Mouse (Mus musculus): Measurements from ENCODE around the gene Usp19. TPM values are rescaled to one million over a fixed set of nuclear protein-coding genes. Genes with fewer than 3 reads are reported as not detected.

Gene Usp19
- polyA plus RNA-seq (2015; fragmentation: Nextera tagmentation; extraction: Ambion mirVana), result 71.9 and 74.1 TPM in 2 replicates

- H3K27me3 ChIP-seq, result no peaks in the 10 kb centered on the region
- no peaks in the 10 kb centered on the region for H3K9me3 ChIP-seq
- H3K4me2 ChIP-seq, result peak within 1 kb of the TSS; percentile 96
- peak within 1 kb of the TSS; percentile 99 for H3K4me3 ChIP-seq
- H3K27ac ChIP-seq, result peak within 1 kb of the TSS; percentile 97
- peaks cover 26% of the 10 kb centered on the region for H3K4me1 ChIP-seq (replicated peaks)
- under 1% methylated on average over 68 of the region's 69 CpGs for WGBS
- peak; percentile 94 for ATAC-seq (ENCODE audit: low FRiP score)
- peaks cover 57% of the 10 kb centered on the region for H3K36me3 ChIP-seq
- peak within 1 kb of the TSS; percentile 95 for H3K9ac ChIP-seq
Observed at GRCm38 (mm10) chr9:108490559-108491285, at the start of gene Usp19. Usp19 (plus strand) TSS chr9:108490602.

- Histone ChIP-seq H3K9ac (no peak overlapping the region), H3K9me3 (no peaks in the 10 kb centered on the region), H3K4me1 (replicated peaks) (0 out of 2 replicates have a peak, but pooled peaks cover 7% of the 10 kb centered on the region), H3K4me3 (no peak overlapping the region), H3K27ac (no peak overlapping the region), H3K36me3 (no peaks in the 10 kb centered on the region), H3K27me3 (no peaks in the 10 kb centered on the region), H3K4me2 (no peak overlapping the region)
- ATAC-seq (ENCODE audit: low FRiP score), result no peak
- 92% methylated on average over 11 of the region's 11 CpGs for WGBS
Observed at GRCm38 (mm10) chr9:108441236-108441919, 49.0 kb upstream of the Usp19 start.

- Histone ChIP-seq H3K4me2 (no peak overlapping the region), H3K27ac (no peak overlapping the region), H3K4me1 (replicated peaks) (peaks cover 20% of the 10 kb centered on the region), H3K27me3 (no peaks in the 10 kb centered on the region), H3K36me3 (peaks cover 23% of the 10 kb centered on the region), H3K4me3 (no peak overlapping the region), H3K9ac (no peak overlapping the region), H3K9me3 (no peaks in the 10 kb centered on the region)
- no peak for ATAC-seq (ENCODE audit: low FRiP score)
- 71% methylated on average over 9 of the region's 9 CpGs for WGBS
Observed at GRCm38 (mm10) chr9:108445125-108445524, 45.3 kb upstream of the Usp19 start.

- H3K27me3 ChIP-seq, result no peaks in the 10 kb centered on the region
- no peaks in the 10 kb centered on the region for H3K9me3 ChIP-seq
- peak overlapping the region; percentile 85 for H3K9ac ChIP-seq
- peak overlapping the region; percentile 90 for H3K27ac ChIP-seq
- ATAC-seq (ENCODE audit: low FRiP score), result peak; percentile 45
- H3K36me3 ChIP-seq, result peaks cover 23% of the 10 kb centered on the region
- WGBS, result 24% methylated on average over 4 of the region's 4 CpGs
- peaks cover 52% of the 10 kb centered on the region for H3K4me1 ChIP-seq (replicated peaks)
- H3K4me3 ChIP-seq, result peak overlapping the region; percentile 64; the same call in 1 of the 2 replicates
- H3K4me2 ChIP-seq, result peak overlapping the region; percentile 72
Observed at GRCm38 (mm10) chr9:108449860-108450259, 40.5 kb upstream of the Usp19 start.

- H3K4me2 ChIP-seq, result peak overlapping the region; percentile 72
- peak overlapping the region; percentile 90 for H3K27ac ChIP-seq
- H3K27me3 ChIP-seq, result 0 out of 2 replicates have a peak, but pooled peaks cover under 1% of the 10 kb centered on the region
- H3K9me3 ChIP-seq, result no peaks in the 10 kb centered on the region
- peaks cover 52% of the 10 kb centered on the region for H3K4me1 ChIP-seq (replicated peaks)
- H3K4me3 ChIP-seq, result peak overlapping the region; percentile 64
- H3K9ac ChIP-seq, result peak overlapping the region; percentile 85
- 55% methylated on average over 21 of the region's 21 CpGs for WGBS
- ATAC-seq (ENCODE audit: low FRiP score), result peak; percentile 36
- peaks cover 23% of the 10 kb centered on the region for H3K36me3 ChIP-seq
Observed at GRCm38 (mm10) chr9:108450292-108451169, 39.9 kb upstream of the Usp19 start.

- Histone ChIP-seq H3K36me3 (peaks cover 23% of the 10 kb centered on the region), H3K9me3 (no peaks in the 10 kb centered on the region), H3K27ac (peak overlapping the region; percentile 90), H3K4me1 (replicated peaks) (peaks cover 52% of the 10 kb centered on the region), H3K27me3 (peaks cover 6% of the 10 kb centered on the region; the same call in 1 of the 2 replicates), H3K4me3 (peak overlapping the region; percentile 64), H3K4me2 (peak overlapping the region; percentile 72), H3K9ac (peak overlapping the region; percentile 85)
- ATAC-seq (ENCODE audit: low FRiP score), result no peak
- WGBS, result 88% methylated on average over 6 of the region's 6 CpGs
Observed at GRCm38 (mm10) chr9:108451170-108451493, 39.3 kb upstream of the Usp19 start.

- H3K27me3 ChIP-seq, result peaks cover 11% of the 10 kb centered on the region
- no peak for ATAC-seq (ENCODE audit: low FRiP score)
- peaks cover 23% of the 10 kb centered on the region for H3K36me3 ChIP-seq
- peak overlapping the region; percentile 85 for H3K9ac ChIP-seq
- H3K4me1 ChIP-seq (replicated peaks), result peaks cover 52% of the 10 kb centered on the region
- WGBS, result 52% methylated on average over 6 of the region's 6 CpGs
- H3K9me3 ChIP-seq, result no peaks in the 10 kb centered on the region
- H3K27ac ChIP-seq, result peak overlapping the region; percentile 90
- H3K4me2 ChIP-seq, result peak overlapping the region; percentile 72
- H3K4me3 ChIP-seq, result peak overlapping the region; percentile 64
Observed at GRCm38 (mm10) chr9:108451519-108452160, 38.8 kb upstream of the Usp19 start.

- WGBS, result under 1% methylated on average over 40 of the region's 40 CpGs
- peaks cover 52% of the 10 kb centered on the region for H3K4me1 ChIP-seq (replicated peaks)
Observed at GRCm38 (mm10) chr9:108452291-108452906, 38.0 kb upstream of the Usp19 start.

GRCm38 (mm10) chr9:108452911-108453310 is 37.5 kb upstream of the Usp19 start:
- Histone ChIP-seq H3K4me2 (peak overlapping the region; percentile 72), H3K9me3 (no peaks in the 10 kb centered on the region), H3K9ac (peak overlapping the region; percentile 85), H3K4me1 (replicated peaks) (peaks cover 52% of the 10 kb centered on the region), H3K4me3 (peak overlapping the region; percentile 64), H3K36me3 (peaks cover 17% of the 10 kb centered on the region), H3K27ac (peak overlapping the region; percentile 90), H3K27me3 (peaks cover 11% of the 10 kb centered on the region)
- 51% methylated on average over 6 of the region's 6 CpGs for WGBS
- ATAC-seq (ENCODE audit: low FRiP score), result peak; percentile 22

More at GRCm38 (mm10) chr9:108452291-108452906, 38.0 kb upstream of the Usp19 start:
- Histone ChIP-seq H3K27me3 (peaks cover 11% of the 10 kb centered on the region), H3K36me3 (peaks cover 22% of the 10 kb centered on the region), H3K4me3 (peak overlapping the region; percentile 64), H3K4me2 (peak overlapping the region; percentile 72), H3K27ac (peak overlapping the region; percentile 90), H3K9me3 (no peaks in the 10 kb centered on the region), H3K9ac (peak overlapping the region; percentile 85)
- ATAC-seq (ENCODE audit: low FRiP score), result peak; percentile 83

- Histone ChIP-seq H3K4me2 (peak overlapping the region; percentile 72), H3K4me1 (replicated peaks) (peaks cover 52% of the 10 kb centered on the region), H3K4me3 (peak overlapping the region; percentile 64; the same call in 1 of the 2 replicates), H3K27ac (peak overlapping the region; percentile 90; the same call in 1 of the 2 replicates), H3K27me3 (peaks cover 11% of the 10 kb centered on the region), H3K36me3 (peaks cover 11% of the 10 kb centered on the region), H3K9me3 (no peaks in the 10 kb centered on the region), H3K9ac (peak overlapping the region; percentile 85; the same call in 1 of the 2 replicates)
- WGBS, result 84% methylated on average over 4 of the region's 4 CpGs
- ATAC-seq (ENCODE audit: low FRiP score), result no peak
Observed at GRCm38 (mm10) chr9:108453458-108453857, 36.9 kb upstream of the Usp19 start.

- Histone ChIP-seq H3K4me2 (no peak overlapping the region), H3K27ac (no peak overlapping the region), H3K4me3 (no peak overlapping the region), H3K9ac (no peak overlapping the region), H3K27me3 (peaks cover 14% of the 10 kb centered on the region), H3K9me3 (no peaks in the 10 kb centered on the region), H3K4me1 (replicated peaks) (peaks cover 44% of the 10 kb centered on the region), H3K36me3 (peaks cover 2% of the 10 kb centered on the region; the same call in 1 of the 2 replicates)
- no peak for ATAC-seq (ENCODE audit: low FRiP score)
- WGBS, result 89% methylated on average over 6 of the region's 6 CpGs
Observed at GRCm38 (mm10) chr9:108454429-108454828, 36.0 kb upstream of the Usp19 start.

Data from hindbrain, embryonic 13.5 days (tissue).